Mouse (Mus musculus) adipocyte (in vitro differentiated cells): ENCODE data around the gene Vmn1r112.
"Not testable (repeated sequence)": the region's sequence is repeated elsewhere in the genome, so short reads cannot be mapped to it uniquely, and the experiment has no call there.

Experiments
- DNase-seq: peaks from one replicate; pipeline ENCODE4 v3.0.0-alpha.2; 2016; ENCODE audit warnings: low spot score

Gene Vmn1r112

DNA sequence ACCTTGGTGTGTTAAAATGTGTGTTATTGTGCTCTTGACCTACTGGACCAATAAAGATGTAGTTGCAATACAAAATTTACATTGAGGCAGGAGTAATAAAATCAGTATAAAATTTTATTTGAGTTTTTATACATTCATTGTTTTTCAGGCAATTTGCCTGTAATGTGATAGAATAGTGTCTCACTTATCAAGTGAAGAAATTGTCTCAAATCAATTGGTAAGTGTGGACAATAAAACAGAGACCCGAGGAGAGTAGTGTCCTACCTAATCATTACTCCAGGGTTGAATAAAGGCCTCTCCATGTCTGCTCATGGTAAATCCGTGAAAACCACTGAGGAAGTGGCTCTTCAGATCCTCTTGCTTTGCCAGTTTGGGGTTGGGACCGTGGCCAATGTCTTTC lies at the start of gene Vmn1r112:
TSS of gene Vmn1r112 (plus strand) at position 301 of the 400 bp plus-strand sequence.
- DNase-seq, result not testable (repeated sequence)

DNA sequence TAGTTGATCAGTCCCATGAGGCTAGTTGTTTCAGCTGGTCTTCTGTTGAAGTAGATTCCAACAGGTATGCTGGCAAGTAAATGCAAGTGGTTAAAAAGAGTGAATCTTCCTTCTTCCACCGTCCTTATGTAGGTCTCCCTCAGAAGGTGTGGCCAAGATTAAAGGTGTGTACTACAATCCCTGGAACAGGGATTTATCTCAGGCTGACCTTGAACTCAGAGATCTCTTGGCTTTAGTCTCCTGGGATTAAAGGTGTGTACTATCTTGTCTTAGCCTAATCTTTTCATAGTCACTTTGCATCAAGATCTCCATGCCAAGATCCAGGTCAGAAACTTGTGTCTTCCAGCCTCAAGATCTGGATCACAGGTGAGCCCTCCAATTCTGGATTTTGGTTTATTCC lies 40.5 kb upstream of the Vmn1r112 start, which contains the start of gene Gm10668:
TSS of gene Gm10668 (minus strand) at position 101 of the 400 bp plus-strand sequence.
- not testable (repeated sequence) for DNase-seq

GRCm38 (mm10) chr7:20786985-20787384 lies 16.0 kb downstream of the Vmn1r112 start, which contains the start of gene Vmn1r113:
Vmn1r113 (plus strand) TSS chr7:20787285.
- DNase-seq, result not testable (repeated sequence)

DNA sequence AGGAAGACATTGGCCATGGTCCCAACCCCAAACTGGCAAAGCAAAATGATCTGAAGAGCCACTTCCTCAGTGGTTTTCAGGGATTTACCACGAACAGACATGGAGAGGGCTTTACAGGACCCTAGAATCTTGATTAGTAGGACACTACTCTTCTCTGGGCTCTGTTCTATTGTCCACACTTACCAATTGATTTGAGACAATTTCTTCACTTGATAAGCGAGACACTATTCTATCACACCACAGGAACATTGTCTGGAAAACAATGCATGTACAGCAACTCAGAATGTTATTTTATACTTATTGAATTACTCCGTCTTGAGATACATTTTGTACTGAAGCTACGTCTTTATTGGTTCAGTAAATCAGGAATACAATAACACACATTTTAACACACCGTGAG lies 41.1 kb downstream of the Vmn1r112 start, which contains the start of gene Vmn1r114:
TSS of gene Vmn1r114 (minus strand) at position 101 of the 400 bp plus-strand sequence.
- not testable (repeated sequence) for DNase-seq
